Mouse (Mus musculus): ENCODE data around the gene Sema4a. TPM values are rescaled to one million over a fixed set of nuclear protein-coding genes. Genes with fewer than 3 reads are reported as not detected.
"Not testable (repeated sequence)": the region's sequence is repeated elsewhere in the genome, so short reads cannot be mapped to it uniquely, and the experiment has no call there.

Sema4a gene
- total RNA-seq, 1 experiment from 2014 or later = 41.3 TPM

DNA sequence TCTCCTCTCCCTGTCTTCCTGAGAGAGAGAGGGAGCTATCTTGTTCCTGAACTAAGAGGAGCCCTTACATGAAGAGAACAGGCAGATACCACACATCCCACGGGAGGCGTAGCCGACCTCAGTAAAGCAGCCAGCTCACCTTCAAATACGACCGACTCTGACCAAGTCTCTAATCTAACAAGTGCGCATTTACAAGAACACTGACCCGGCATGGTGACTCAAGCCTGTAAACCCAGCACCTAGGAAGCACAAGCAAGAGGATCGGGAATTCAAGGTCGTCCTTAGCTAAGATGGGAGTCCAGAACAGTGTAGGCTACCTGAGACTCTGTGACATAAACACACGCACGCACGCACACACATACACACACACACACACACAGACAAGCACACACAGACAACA lies 18.5 kb downstream of the Sema4a start:
- ATAC-seq (replicated peaks; ENCODE audit: insufficient number of reproducible peaks, low FRiP score, low TSS enrichment, poor library complexity, severe bottlenecking) = no peak

DNA sequence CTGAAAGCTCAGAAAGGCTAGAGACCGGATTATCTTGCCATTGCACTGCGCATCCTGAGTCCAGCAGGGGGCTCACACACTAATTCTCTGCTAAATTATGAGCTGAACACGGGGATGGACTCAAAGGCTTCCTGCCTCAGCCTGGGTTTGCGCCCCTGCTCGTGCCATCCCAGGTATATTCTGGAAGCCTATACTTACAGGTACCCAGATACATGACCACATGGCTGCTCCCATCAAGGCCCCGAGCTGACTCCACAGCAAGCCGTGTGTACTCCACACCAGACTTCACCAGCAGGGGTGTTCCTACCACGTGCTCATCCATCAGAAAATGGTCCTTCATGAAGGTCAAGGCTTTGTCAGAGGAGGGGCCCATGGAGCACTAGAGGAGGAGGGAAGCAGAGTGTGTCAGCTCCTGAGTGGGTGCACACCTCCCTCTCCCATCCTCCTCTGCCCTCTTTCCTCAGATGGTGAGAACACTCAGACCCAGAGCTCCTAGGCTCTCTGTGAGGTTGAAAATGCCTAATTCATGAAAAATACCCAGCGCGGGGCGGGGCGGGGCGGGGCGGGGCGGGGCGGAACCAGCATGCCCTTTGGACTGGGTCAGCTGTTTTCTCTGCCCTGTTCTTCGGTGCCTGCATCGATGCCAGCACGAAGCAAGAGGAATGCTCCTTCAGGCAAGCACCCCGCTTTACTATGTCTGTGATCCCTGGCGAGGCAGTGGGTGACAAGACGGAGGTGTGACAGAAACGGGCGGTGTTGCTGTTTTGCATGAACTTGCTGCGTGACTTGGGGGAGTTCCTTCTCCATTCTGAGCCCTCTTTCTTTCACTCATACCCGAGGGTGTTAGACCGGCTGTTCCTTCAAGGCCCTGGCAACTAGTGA lies 20.2 kb downstream of the Sema4a start:
- no peak for ATAC-seq (replicated peaks; ENCODE audit: insufficient number of reproducible peaks, low FRiP score, low TSS enrichment, poor library complexity, severe bottlenecking)

DNA sequence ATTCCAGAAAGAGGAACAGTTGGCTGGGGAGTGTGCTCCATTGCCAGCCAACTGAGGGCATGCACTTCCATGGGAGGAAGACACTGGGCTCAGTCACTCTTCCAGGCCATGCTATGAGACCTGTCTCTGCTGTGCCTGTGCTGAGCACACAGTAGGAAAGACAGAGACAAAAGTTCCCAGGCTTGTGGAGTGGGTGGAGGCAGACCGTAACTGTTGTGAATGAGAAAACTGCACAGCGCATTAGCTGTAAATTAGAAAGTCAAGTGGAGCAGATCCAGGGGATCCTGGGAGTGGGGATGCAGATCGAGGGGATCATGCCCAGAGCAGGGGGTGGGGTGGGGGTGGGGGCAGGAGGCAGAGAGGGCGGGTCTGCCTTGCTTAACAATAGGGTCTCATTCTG lies 21.4 kb downstream of the Sema4a start:
- ATAC-seq (replicated peaks; ENCODE audit: insufficient number of reproducible peaks, low FRiP score, low TSS enrichment, poor library complexity, severe bottlenecking) = no peak

DNA sequence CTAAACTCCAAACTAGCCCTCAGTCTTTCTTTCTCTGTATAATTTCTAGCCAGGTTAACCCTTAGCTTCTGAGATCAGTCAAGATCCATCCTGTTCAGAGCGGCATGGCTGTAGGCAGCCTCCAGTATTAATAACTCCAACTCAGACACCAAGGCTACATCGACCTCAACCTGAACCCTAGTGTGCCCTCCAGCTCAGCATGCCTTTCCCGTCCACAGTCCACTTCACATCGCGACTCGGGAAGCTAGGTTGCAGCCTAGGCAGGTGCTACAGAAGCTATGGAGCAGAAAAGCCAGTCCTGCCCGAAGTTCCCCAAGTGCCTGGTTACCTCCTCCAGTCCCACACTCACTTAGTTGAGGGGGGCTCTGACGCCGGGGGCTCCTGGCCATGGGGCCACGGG lies 23.5 kb downstream of the Sema4a start:
- no peak for ATAC-seq (replicated peaks; ENCODE audit: insufficient number of reproducible peaks, low FRiP score, low TSS enrichment, poor library complexity, severe bottlenecking)

DNA sequence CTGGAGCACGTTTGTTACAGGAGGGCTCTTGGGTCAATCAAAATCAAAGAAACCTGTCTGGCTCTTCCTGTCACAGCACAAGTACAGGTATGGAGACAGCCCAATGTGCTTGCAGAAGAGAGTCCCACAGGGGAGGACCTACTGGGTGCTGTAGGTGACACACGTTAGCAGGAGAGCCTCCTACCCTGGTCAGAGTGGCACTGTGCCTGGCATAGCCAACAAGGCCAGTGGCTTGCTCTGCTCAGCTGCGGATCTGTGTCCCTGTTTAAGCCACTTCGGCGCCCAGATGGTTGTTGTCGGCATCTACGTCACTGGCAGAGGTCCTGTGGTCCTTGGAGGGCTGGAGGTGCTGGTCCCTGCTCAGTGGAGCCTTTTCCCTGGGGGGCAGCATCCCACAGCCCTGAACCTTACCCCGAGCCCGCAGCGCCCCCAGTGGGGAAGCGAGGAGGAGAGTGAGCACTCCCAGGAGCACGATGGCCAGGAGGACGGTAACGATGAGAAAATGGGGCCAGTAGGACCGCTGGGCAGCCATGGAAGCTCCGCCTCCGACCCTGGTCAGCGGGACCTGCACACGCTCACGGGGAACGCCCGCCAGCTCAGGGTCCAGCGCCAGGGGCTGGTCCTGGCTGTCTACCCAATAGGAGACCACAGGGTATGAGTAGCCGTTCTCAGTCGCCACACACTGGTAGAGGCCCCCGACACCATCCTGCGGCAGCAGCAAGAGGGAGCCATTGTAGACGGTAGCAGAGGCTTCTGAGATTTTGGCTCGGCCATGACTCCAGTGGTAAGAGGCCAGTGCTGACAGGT lies 24.4 kb downstream of the Sema4a start:
- no peak for ATAC-seq (replicated peaks; ENCODE audit: insufficient number of reproducible peaks, low FRiP score, low TSS enrichment, poor library complexity, severe bottlenecking)

DNA sequence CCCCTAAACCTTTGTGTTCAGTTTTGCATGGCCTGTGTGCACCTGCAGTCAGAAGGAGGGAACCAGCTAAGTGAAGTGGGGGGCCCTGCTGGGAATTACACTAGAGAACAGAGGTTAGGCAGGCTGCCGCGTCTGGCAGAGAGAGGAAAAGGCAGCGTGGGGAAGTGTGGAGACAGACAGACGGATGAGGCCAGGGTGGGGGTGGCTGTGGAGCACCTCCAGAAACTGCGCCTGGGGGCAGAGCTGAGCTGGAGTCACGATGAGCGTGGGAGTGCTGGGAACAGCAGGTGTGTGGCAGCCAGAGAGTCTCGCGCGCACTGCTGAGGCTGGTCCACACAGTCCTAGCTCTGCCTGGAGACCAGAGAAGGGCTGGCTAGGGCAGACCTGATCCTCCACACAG lies 25.5 kb downstream of the Sema4a start:
- no peak for ATAC-seq (replicated peaks; ENCODE audit: insufficient number of reproducible peaks, low FRiP score, low TSS enrichment, poor library complexity, severe bottlenecking)

DNA sequence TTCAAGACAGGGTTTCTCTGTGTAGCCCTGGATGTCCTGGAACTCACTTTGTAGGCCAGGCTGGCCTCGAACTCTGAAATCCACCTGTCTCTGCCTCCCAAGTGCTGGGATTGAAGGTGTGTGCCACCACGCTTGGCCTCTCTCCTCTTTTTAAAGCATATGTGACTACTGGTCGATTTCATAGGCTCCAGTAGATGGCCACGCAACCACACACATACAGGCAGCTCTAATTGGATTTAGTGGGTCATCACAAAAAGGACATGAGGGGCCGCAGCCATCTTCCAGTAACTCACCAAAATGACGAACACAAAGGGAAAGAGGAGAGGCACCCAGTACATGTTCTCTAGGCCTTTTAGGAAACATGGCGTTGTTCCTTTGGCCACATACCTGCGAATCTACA lies 32.3 kb downstream of the Sema4a start:
- ATAC-seq (replicated peaks; ENCODE audit: insufficient number of reproducible peaks, low FRiP score, low TSS enrichment, poor library complexity, severe bottlenecking) = not testable (repeated sequence)

DNA sequence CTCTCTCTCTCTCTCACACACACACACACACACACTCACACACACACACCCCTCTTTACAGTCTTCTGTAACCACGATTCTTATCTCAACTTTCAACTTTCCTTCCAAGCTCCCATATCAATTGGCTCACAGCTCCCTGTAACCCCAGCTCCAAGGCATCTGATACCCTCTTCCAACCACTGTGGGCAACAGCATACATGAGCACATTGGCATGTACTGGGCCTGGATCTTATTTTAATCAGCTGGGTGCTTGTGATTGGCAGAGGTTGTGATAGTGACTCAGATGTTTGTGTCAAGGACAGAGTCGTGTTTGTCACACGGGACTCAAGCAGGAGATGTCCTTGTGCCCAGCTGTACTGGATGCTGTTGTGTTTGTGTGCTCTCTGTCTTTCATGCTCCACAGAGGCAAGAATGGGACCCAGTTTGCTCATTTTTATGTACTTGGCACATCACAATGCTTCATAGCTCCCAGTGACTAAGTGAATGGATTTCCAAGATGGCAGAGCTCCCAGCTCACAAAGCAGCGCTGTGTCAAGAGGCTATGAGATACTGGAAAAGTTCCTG lies 33.6 kb downstream of the Sema4a start:
- ATAC-seq (replicated peaks; ENCODE audit: insufficient number of reproducible peaks, low FRiP score, low TSS enrichment, poor library complexity, severe bottlenecking) = no peak

DNA sequence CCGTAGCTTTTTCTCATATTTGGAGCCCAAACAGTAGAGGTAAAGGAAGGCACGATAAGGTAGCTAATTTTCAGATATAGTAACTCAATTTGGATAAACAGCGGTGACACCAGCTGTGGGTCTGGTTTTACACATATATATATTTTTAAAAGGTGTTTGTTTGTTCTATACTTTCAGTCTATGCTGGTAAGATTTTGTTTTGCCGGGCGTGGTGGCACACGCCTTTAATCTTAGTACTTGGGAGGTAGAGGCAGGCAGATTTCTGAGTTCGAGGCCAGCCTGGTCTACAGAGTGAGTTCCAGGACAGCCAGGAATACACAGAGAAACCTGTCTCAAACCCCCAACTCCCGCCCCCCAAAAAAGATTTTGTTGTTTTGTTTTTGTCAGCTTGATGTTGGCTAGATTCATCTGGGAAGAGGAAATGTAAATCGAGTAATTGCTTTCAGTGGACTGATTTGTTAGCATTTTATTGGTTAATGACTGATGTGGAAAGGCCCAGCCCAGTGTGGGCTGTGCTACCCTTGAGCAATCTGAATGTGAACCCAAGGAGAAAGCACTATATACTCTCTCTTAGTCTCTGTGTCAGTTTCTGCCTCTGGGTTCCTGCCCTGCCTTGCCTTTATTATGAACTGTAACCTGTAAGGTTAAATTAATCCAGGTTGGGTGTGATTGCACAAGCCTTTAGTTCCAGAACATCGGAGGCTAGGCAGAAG lies 35.1 kb downstream of the Sema4a start:
- no peak for ATAC-seq (replicated peaks; ENCODE audit: insufficient number of reproducible peaks, low FRiP score, low TSS enrichment, poor library complexity, severe bottlenecking)

DNA sequence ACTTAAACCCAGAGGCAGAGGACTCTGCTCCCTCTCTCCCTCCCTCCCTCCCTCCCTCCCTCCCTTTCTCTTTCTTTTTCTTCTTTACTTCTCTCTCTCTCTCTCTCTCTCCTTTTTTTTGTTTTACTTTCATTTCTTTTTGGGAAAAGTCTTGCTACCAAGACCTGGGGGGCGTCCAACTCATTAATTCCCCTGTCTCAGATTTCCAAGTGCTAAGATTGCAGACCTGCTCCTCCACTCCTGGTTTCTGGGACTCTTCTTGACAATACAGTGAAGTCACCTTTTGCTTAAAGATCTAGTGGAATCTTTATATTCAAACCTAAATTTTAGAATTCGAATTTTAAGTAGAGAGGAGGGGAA lies 35.7 kb downstream of the Sema4a start:
- no peak for ATAC-seq (replicated peaks; ENCODE audit: insufficient number of reproducible peaks, low FRiP score, low TSS enrichment, poor library complexity, severe bottlenecking)

DNA sequence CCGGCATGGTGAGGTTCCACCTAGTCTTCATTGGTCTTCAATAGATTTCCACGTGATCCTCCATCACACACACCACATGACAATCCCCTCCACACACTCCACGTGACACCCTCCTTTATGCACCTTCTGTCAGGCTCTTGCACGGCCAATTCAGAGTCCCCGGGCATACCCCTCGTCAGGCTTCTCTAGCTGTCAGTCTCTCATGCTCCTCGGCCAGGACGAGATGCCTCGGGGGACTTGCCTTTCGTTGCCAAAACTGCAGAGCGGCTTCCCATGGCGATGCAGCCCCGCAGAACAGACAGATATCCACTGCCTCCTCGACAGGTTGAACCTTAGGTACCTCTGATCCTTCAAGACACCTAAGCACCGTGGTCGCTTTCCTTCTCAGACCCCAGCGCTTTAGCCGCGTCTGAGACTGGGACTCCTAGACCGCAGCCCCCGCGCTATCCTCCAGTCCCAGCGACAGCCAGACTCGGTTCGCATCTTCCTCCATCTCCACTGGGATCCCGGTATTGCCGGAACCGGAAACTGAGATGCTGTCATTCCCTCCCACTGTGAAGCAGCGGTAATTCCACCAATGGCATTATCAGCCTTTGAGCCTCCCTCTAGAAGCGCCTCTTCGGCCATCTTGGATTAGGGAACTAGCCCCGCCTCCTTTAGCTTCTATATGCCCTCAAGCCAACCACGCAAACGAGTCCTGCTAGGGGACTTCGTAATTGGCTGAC lies 36.2 kb downstream of the Sema4a start, which contains the start of gene Slc25a44:
TSS of gene Slc25a44 (minus strand) at position 535 of the 725 bp plus-strand sequence.
- peak; percentile 99 for ATAC-seq (replicated peaks; ENCODE audit: insufficient number of reproducible peaks, low FRiP score, low TSS enrichment, poor library complexity, severe bottlenecking)

DNA sequence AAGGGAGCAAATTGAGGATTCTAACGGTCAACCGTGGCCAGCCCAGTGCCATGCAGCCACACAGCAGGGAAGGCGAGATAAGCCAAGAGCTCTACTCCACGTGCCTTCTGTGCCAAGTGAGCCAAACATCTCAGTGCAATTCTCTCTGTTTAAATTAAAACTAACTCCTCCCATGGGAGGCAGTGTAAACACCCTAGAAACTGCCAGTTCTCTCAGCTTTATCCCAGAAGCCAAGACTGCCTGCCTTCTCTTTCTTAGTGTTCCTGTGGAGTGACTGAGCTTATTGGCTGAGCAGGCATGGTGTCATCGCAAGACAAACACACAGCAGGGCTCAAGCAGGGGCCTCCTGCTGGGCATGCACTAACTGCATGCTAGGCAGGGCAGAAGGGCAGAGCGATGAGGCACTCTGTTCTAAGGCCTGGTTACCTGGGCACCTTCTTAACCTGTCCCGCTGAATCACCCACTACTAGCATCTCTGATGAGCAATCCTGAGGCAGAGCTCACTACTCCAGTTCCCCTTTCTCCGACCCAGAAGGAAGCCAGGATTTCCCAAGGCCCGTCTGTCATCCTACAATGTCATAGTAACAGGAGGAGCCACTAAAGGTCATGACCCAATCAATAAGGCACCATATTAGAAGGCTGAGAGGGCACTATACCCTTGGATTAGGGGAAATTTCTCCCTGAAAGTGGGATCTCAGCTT lies 38.8 kb downstream of the Sema4a start:
- peak; percentile 51 for ATAC-seq (replicated peaks; ENCODE audit: insufficient number of reproducible peaks, low FRiP score, low TSS enrichment, poor library complexity, severe bottlenecking)

DNA sequence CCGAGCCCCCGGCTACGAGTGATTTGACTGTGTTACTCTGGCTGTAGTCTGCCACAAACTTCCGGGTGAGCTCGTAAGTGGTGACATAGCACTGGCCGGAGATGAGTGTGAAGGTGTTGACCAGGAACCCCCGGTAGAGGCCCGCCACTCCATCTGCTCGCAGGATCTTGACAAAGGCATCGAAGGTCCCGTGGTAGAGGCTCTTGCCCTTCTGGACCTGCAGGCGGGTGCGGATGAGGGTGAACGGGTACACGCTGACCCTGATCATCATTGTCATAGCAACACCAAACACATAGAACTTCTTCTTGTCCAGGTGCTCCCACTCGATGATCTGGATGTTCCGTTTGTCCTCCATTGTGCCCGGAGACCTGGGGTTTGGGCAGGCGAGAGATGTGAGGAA lies 40.2 kb downstream of the Sema4a start:
- ATAC-seq (replicated peaks; ENCODE audit: insufficient number of reproducible peaks, low FRiP score, low TSS enrichment, poor library complexity, severe bottlenecking) = no peak

DNA sequence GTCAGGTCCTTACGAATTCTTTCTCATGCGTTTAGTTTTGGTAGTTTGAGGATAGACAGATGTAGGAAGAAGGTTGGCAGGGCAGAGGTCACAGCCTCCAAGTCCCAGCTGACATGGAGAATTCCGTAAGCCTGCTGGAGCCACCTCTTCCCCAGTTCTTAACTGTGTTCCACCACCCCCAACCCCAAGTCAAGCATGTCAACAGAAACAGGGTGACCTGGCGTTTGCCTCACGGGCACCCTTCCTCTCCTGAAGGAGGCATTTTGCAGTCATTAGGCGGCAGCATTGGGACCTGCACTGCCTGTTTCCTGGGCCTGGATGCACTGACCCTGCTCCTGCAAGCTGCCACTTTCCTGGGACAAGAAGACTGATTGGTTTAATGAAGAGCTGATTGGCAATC lies 43.0 kb downstream of the Sema4a start:
- ATAC-seq (replicated peaks; ENCODE audit: insufficient number of reproducible peaks, low FRiP score, low TSS enrichment, poor library complexity, severe bottlenecking) = no peak

DNA sequence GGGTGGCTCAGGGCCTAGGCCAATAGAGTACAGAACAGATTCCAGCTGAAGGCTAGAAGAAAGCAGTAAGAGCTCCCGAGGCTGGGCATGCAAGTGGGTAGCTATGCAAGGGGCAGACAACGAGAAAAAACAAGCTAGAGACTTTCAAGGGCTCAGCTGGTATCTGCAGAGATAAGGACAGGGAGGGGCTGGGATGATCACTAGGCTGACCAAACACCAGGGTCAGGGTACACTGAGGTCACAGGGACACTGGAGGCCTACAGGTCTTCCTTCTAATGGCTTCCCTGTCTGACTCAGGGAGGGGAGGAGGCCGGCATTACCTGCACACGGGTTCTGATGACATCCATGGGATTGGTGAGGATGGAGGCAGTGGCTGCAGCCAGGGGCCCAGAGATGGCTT lies 45.3 kb downstream of the Sema4a start:
- no peak for ATAC-seq (replicated peaks; ENCODE audit: insufficient number of reproducible peaks, low FRiP score, low TSS enrichment, poor library complexity, severe bottlenecking)

DNA sequence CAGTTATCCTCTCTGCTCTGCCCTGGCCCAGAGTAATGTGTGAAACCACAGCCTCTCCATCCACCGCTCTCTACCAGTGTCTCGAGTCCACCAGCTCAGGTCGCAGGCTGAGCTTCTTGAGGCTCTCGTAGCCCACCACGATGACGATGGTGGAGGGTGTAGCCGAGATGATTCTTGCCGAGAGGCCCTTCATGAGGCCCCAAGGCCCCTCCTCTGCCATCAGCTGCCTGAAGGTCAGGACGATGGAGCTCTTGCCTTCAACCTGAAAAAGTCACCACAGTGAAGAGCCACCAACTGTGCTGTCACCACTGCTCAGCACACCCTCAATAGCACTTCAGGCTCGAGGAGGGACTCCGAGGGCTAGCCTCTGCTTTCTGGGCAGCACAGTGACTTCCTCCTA lies 48.3 kb downstream of the Sema4a start:
- ATAC-seq (replicated peaks; ENCODE audit: insufficient number of reproducible peaks, low FRiP score, low TSS enrichment, poor library complexity, severe bottlenecking) = no peak

DNA sequence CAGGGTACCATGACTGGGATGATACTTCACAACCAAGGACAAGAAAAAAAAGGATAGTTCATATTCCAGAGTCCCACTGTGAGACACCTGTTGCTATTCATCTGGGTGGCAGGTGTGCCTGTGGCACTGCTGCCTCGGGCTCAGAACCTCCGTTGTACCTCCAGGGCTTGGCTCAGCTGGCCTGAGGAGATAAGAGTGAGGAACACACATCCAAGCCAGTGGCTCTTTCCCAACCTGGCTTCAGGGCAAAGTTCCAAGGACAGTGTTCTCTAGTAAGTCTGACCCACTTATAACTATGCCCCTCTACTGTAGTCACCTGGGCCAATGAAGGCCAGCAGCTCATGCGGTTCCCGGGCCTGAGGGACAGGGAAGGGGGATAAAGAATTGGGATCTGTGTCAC lies 49.3 kb downstream of the Sema4a start:
- no peak for ATAC-seq (replicated peaks; ENCODE audit: insufficient number of reproducible peaks, low FRiP score, low TSS enrichment, poor library complexity, severe bottlenecking)

DNA sequence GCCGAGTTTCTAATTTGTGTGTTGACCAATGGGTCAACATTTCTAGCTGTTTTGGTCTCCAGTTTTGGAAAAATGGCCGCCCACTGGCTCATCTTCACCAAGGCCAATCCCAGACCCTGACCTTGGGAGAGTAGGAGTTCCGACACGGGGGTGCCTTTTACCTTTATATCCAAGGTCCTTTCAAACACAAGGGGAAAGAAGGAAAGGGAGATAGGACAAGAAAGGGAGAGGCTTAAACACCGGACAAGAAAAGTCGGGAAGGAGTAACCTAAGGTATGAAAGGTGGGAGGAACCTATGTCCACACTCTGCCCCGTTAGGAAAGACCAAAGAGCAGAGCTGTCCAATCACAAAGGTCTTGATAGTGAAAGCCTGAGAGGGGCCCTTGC lies 50.3 kb downstream of the Sema4a start:
- no peak for ATAC-seq (replicated peaks; ENCODE audit: insufficient number of reproducible peaks, low FRiP score, low TSS enrichment, poor library complexity, severe bottlenecking)
